Comparison of ENCODE assay signal across 9 mouse cellular contexts in the genomic region with DNA sequence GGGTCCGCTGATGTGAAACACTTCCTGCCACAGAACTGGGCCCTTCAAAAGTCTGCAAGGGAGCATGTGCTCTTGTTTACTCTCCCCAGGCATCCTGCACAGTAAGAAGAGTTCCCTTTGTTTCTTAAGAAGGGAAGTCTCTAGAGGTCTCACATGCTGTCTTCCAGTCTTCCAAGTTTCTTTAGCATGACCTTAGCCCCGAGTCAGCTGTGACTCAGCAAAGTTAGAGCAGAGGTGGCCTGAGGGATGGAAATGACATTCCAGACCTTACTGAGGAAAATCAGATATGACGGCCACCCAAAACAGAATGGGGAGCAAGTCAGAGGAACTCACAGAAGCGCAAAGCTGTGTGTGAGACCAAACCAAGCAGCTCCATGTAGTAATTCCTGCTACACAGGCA. TPM values are rescaled to one million over a fixed set of nuclear protein-coding genes. Genes with fewer than 3 reads are reported as not detected.
DNase-seq lines count a peak whose midpoint lies in the region; ATAC-seq and TF ChIP-seq lines count a peak whose summit lies in the region.
"Had no signal": no experiment of that assay in that cellular context is flagged by ENCODE, and none has a peak within 500 bp of the region (broad histone marks: within the 10 kb centered on the region; RNA-seq: fewer than 3 reads in every experiment).

No protein-coding gene starts in this region.

- no peak for TF ChIP-seq POLR2A in bone marrow macrophage, adult 2 months (IDR thresholded peaks at IDR 0.05; ENCODE audit: borderline replicate concordance, low read depth, low read length)
- no peak for TF ChIP-seq POLR2A in limb, embryonic 14.5 days (IDR thresholded peaks at IDR 0.05; ENCODE audit: borderline replicate concordance, extremely low read depth, insufficient read depth, insufficient read length)

- H3K36me3 ChIP-seq in intestine, embryonic 15.5 days, result no peaks in the 10 kb centered on the region
- no peaks in the 10 kb centered on the region for H3K36me3 ChIP-seq in intestine, postnatal 0 days (ENCODE audit: control insufficient read depth, insufficient read depth)
- H3K36me3 ChIP-seq in heart, embryonic 14.5 days (ENCODE audit: control insufficient read depth, insufficient read depth, low read length), result 0 out of 2 replicates have a peak, but pooled peaks cover 5% of the 10 kb centered on the region
- H3K36me3 ChIP-seq in limb, embryonic 14.5 days (ENCODE audit: control insufficient read depth, insufficient read depth, low read length), result peaks cover 5% of the 10 kb centered on the region

- ATAC-seq in intestine, embryonic 15.5 days, result no peak
- no peak for ATAC-seq in intestine, postnatal 0 days
- ATAC-seq in heart, embryonic 14.5 days (ENCODE audit: insufficient number of reproducible peaks, insufficient read depth, low FRiP score, low read depth), result no peak
- ATAC-seq in limb, embryonic 14.5 days (ENCODE audit: low FRiP score, low read depth), result no peak

- 62% methylated on average over 4 of the region's 4 CpGs for WGBS in intestine, embryonic 15.5 days
- 60% methylated on average over 4 of the region's 4 CpGs for WGBS in intestine, postnatal 0 days
- 53% methylated on average over 4 of the region's 4 CpGs for WGBS in heart, embryonic 14.5 days
- WGBS in limb, embryonic 14.5 days, result 79% methylated on average over 4 of the region's 4 CpGs

- H3K4me2 ChIP-seq in intestine, embryonic 15.5 days (replicated peaks), result no peak overlapping the region
- H3K4me2 ChIP-seq in intestine, postnatal 0 days (replicated peaks; ENCODE audit: low read depth), result no peak overlapping the region
- H3K4me2 ChIP-seq in heart, embryonic 14.5 days (ENCODE audit: low read length), result no peak overlapping the region
- no peak overlapping the region for H3K4me2 ChIP-seq in limb, embryonic 14.5 days (replicated peaks; ENCODE audit: low read depth, low read length, severe bottlenecking)

- no peaks in the 10 kb centered on the region for H3K27me3 ChIP-seq in intestine, embryonic 15.5 days (replicated peaks)
- no peaks in the 10 kb centered on the region for H3K27me3 ChIP-seq in intestine, postnatal 0 days (replicated peaks; ENCODE audit: control insufficient read depth, insufficient read depth, low read length)
- H3K27me3 ChIP-seq in heart, embryonic 14.5 days (ENCODE audit: control insufficient read depth, insufficient read depth, low read length), result no peaks in the 10 kb centered on the region
- no peaks in the 10 kb centered on the region for H3K27me3 ChIP-seq in limb, embryonic 14.5 days (ENCODE audit: control insufficient read depth, insufficient read depth, low read length)

- no peak overlapping the region for H3K4me3 ChIP-seq in intestine, embryonic 15.5 days (replicated peaks)
- H3K4me3 ChIP-seq in intestine, postnatal 0 days (ENCODE audit: low read depth, low read length), result no peak overlapping the region
- no peak overlapping the region for H3K4me3 ChIP-seq in bone marrow macrophage, adult 2 months (ENCODE audit: insufficient read depth, low read length)
- H3K4me3 ChIP-seq in heart, embryonic 14.5 days (ENCODE audit: control insufficient read depth in 1 of 2, insufficient read depth in 1 of 2, low read depth in 1 of 2, low read length in 2 of 2), result no peak overlapping the region
- no peak overlapping the region for H3K4me3 ChIP-seq in limb, embryonic 14.5 days (replicated peaks; ENCODE audit: low read length)

- H3K27ac ChIP-seq in intestine, embryonic 15.5 days, result 0 out of 2 replicates have a peak overlapping the region, but pooled peaks have one; percentile 29
- no peak overlapping the region for H3K27ac ChIP-seq in intestine, postnatal 0 days (ENCODE audit: low read depth, low read length)
- H3K27ac ChIP-seq in bone marrow macrophage, adult 2 months (ENCODE audit: insufficient read depth, low read depth, low read length), result peak overlapping the region; percentile 75
- H3K27ac ChIP-seq in heart, embryonic 14.5 days (replicated peaks in 1 of 2; ENCODE audit: control insufficient read depth in 1 of 2, insufficient read depth in 1 of 2, low read depth in 2 of 2, low read length in 2 of 2), result peak overlapping the region; percentile 8 to 44; a peak in 2 of 4 replicates
- H3K27ac ChIP-seq in limb, embryonic 14.5 days (replicated peaks; ENCODE audit: low read depth, low read length), result peak overlapping the region; percentile 33; the same call in 1 of the 2 replicates

- no peak for TF ChIP-seq CTCF in intestine, postnatal 0 days (IDR thresholded peaks at IDR 0.05; ENCODE audit: low read depth)
- TF ChIP-seq CTCF in bone marrow macrophage, adult 2 months (IDR thresholded peaks at IDR 0.05; ENCODE audit: low read depth, low read length), result no peak

- H3K9me3 ChIP-seq in intestine, embryonic 15.5 days, result no peaks in the 10 kb centered on the region
- H3K9me3 ChIP-seq in intestine, postnatal 0 days (ENCODE audit: control insufficient read depth), result no peaks in the 10 kb centered on the region
- H3K9me3 ChIP-seq in heart, embryonic 14.5 days (ENCODE audit: control insufficient read depth, low read length), result no peaks in the 10 kb centered on the region
- H3K9me3 ChIP-seq in limb, embryonic 14.5 days (ENCODE audit: control insufficient read depth, low read length), result no peaks in the 10 kb centered on the region

- no peak overlapping the region for H3K9ac ChIP-seq in intestine, embryonic 15.5 days
- no peak overlapping the region for H3K9ac ChIP-seq in intestine, postnatal 0 days (ENCODE audit: low read depth, low read length)
- peak overlapping the region; percentile 48; the same call in 1 of the 2 replicates for H3K9ac ChIP-seq in heart, embryonic 14.5 days (ENCODE audit: low read length)
- H3K9ac ChIP-seq in limb, embryonic 14.5 days (ENCODE audit: low read depth, low read length, severe bottlenecking), result no peak overlapping the region

- peaks cover 15% of the 10 kb centered on the region for H3K4me1 ChIP-seq in intestine, embryonic 15.5 days (replicated peaks)
- H3K4me1 ChIP-seq in intestine, postnatal 0 days (replicated peaks; ENCODE audit: control insufficient read depth, insufficient read depth, low read length), result no peaks in the 10 kb centered on the region
- peaks cover 70% of the 10 kb centered on the region for H3K4me1 ChIP-seq in bone marrow macrophage, adult 2 months (ENCODE audit: control insufficient read depth, insufficient read depth, low read length)
- H3K4me1 ChIP-seq in heart, embryonic 14.5 days (ENCODE audit: control insufficient read depth in 2 of 2, insufficient read depth in 2 of 2, low read length in 2 of 2), result peaks cover 17 to 20% of the 10 kb centered on the region in 2 experiments
- no peaks in the 10 kb centered on the region for H3K4me1 ChIP-seq in limb, embryonic 14.5 days (ENCODE audit: control insufficient read depth, insufficient read depth, low read length)

- no peak for DNase-seq in limb, embryonic 14.5 days (ENCODE audit: low spot score)
- no peak for DNase-seq in thymus, postnatal 4 days
- DNase-seq in cerebellum, postnatal 25 days, result no peak
- DNase-seq: lung, adult 2 months; thymus, adult 2 months had no signal

RNA-seq across cellular contexts. Expression of a gene that starts 37.8 kb away (rescaled TPM):
- 7.4 and 10.5 TPM in 2 replicates for polyA plus RNA-seq in intestine, embryonic 15.5 days (2015; fragmentation: Nextera tagmentation; extraction: Ambion mirVana)
- 3.2 and 4.0 TPM in 2 replicates for polyA plus RNA-seq in intestine, postnatal 0 days (2015; fragmentation: Nextera tagmentation; extraction: Ambion mirVana)
- 23.6 and 29.2 TPM in 2 replicates for polyA plus RNA-seq in bone marrow macrophage, adult 2 months (2012; ENCODE audit: insufficient read depth, insufficient read length, missing spikeins)
- 9.6 and 10.7 TPM in 2 replicates for polyA plus RNA-seq in heart, embryonic 14.5 days (2014; fragmentation: Nextera tagmentation; extraction: Ambion mirVana)
- polyA plus RNA-seq in limb, embryonic 14.5 days (2012; rRNA removed), result 15.9 and 16.2 TPM in 2 replicates
- 12.2 and 13.1 TPM in 2 replicates for polyA plus RNA-seq in limb, embryonic 14.5 days (2014; fragmentation: Nextera tagmentation; extraction: Ambion mirVana)

RNA-seq across cellular contexts. Expression of a gene that starts 56.2 kb away (rescaled TPM):
- 25.6 and 27.2 TPM in 2 replicates for polyA plus RNA-seq in intestine, embryonic 15.5 days (2015; fragmentation: Nextera tagmentation; extraction: Ambion mirVana)
- 9.7 and 9.8 TPM in 2 replicates for polyA plus RNA-seq in intestine, postnatal 0 days (2015; fragmentation: Nextera tagmentation; extraction: Ambion mirVana)
- polyA plus RNA-seq in bone marrow macrophage, adult 2 months (2012; ENCODE audit: insufficient read depth, insufficient read length, missing spikeins), result 12.6 and 16.4 TPM in 2 replicates
- 16.2 and 18.8 TPM in 2 replicates for polyA plus RNA-seq in heart, embryonic 14.5 days (2014; fragmentation: Nextera tagmentation; extraction: Ambion mirVana)
- 48.5 and 55.0 TPM in 2 replicates for polyA plus RNA-seq in limb, embryonic 14.5 days (2012; rRNA removed)
- polyA plus RNA-seq in limb, embryonic 14.5 days (2014; fragmentation: Nextera tagmentation; extraction: Ambion mirVana), result 29.0 and 30.5 TPM in 2 replicates
